Mouse (Mus musculus): ENCODE data around the gene Stx18.

DNA sequence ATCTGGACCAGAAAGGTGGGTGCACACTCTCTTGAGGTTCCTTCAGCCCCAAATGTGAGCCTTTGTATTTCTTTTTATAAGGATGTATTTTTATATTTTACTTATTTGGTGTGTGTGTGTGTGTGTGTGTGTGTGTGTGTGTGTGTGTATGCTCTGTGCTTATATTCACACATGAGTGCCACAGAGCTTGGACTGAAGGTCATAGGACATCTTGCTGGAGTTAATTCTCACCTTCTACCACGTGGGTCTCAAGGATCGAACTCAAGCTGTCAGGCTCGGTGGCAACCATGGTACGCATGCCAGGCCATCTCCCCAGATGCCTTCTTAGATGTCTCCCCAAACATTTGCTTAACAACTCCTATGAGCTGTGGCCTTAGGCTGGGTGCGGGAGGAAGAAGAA, 33.8 kb upstream of the Stx18 start:
- TF ChIP-seq CTCF (IDR thresholded peaks at IDR 0.05; ENCODE audit: low read depth), result no peak
- TF ChIP-seq EP300 (IDR thresholded peaks at IDR 0.05; ENCODE audit: low read depth), result no peak
